Mouse (Mus musculus) hindbrain, embryonic 12.5 days (tissue): ENCODE results near the gene Slitrk5. TPM values are rescaled to one million over a fixed set of nuclear protein-coding genes. Genes with fewer than 3 reads are reported as not detected.

Experiments used
- ATAC-seq: fragments of 200-750 bp; cut with Nextera tagmentation; 2 replicates; pipeline ENCODE4 v1.8.0; 2017; ENCODE audit warnings: moderate TSS enrichment; ENCODE audit not compliant: low FRiP score
- H3K27ac ChIP-seq: fragments of 300-500 bp; sonication (generic); 2 replicates; pipeline ENCODE4 v1.5.1; 2016; ENCODE audit warnings: mild to moderate bottlenecking
- H3K27me3 ChIP-seq: fragments of 300-500 bp; sonication (generic); 2 replicates; pipeline ENCODE4 v1.6.1; 2016; ENCODE audit warnings: mild to moderate bottlenecking
- H3K36me3 ChIP-seq: fragments of 300-500 bp; sonication (generic); 2 replicates; pipeline ENCODE4 v1.6.1; 2016; ENCODE audit warnings: mild to moderate bottlenecking
- H3K4me1 ChIP-seq: fragments of 300-500 bp; sonication (generic); 2 replicates; pipeline ENCODE4 v1.6.1; 2016
- H3K4me2 ChIP-seq: fragments of 300-500 bp; sonication (generic); replicated peaks from 2 replicates; pipeline ENCODE4 v1.6.1; 2016; ENCODE audit warnings: mild to moderate bottlenecking
- H3K4me3 ChIP-seq: fragments of 300-500 bp; sonication (generic); 2 replicates; pipeline ENCODE4 v1.5.1; 2016; ENCODE audit warnings: mild to moderate bottlenecking
- H3K9ac ChIP-seq: fragments of 300-500 bp; sonication (generic); 2 replicates; pipeline ENCODE4 v1.6.1; 2016; ENCODE audit warnings: mild to moderate bottlenecking, moderate library complexity
- H3K9me3 ChIP-seq: fragments of 300-500 bp; sonication (generic); replicated peaks from 2 replicates; pipeline ENCODE4 v1.6.1; 2016; ENCODE audit warnings: mild to moderate bottlenecking
- WGBS: fragments of 180-500 bp; shearing (Covaris S2); methylation state at CpG from one replicate; pipeline ENCODE4 v1.1.7; 2016; 5-methylcytosine and 5-hydroxymethylcytosine counted together
- polyA plus RNA-seq: library from polyadenylated mRNA; unstranded; fragments of >200 nt; fragmentation: Nextera tagmentation; extraction: Ambion mirVana; gene quantifications from 2 replicates; pipeline ENCODE4 v1.2.1, GENCODE M21; 2016

Gene Slitrk5
- polyA plus RNA-seq, 1 experiment from 2014 or later: 28.7 TPM

- ATAC-seq: no peak
- H3K4me3 ChIP-seq: no peak overlapping the region
- H3K27me3 ChIP-seq: no peaks in the 10 kb centered on the region
- no peaks in the 10 kb centered on the region for H3K36me3 ChIP-seq
- no peak overlapping the region for H3K9ac ChIP-seq
- H3K4me1 ChIP-seq: no peaks in the 10 kb centered on the region; the same call in 1 of the 2 replicates
- no peak overlapping the region for H3K27ac ChIP-seq
- no peaks in the 10 kb centered on the region for H3K9me3 ChIP-seq
- no peak overlapping the region for H3K4me2 ChIP-seq
- WGBS: 86% methylated on average over 2 of the region's 2 CpGs
These were observed 54.9 kb downstream of the Slitrk5 start for GRCm38 (mm10) chr14:111729833-111730232.
